Mouse (Mus musculus) forebrain, postnatal 0 days (tissue): ENCODE data around the gene Rps3. TPM values are rescaled to one million over a fixed set of nuclear protein-coding genes. Genes with fewer than 3 reads are reported as not detected.
"Not testable (repeated sequence)": the region's sequence is repeated elsewhere in the genome, so short reads cannot be mapped to it uniquely, and the experiment has no call there.

Source experiments
- ATAC-seq: fragments of 200-750 bp; cut with Nextera tagmentation; 2 replicates; pipeline ENCODE4 v1.8.0; 2017; ENCODE audit warnings: mild to moderate bottlenecking, moderate library complexity
- DNase-seq: peaks from one replicate; pipeline ENCODE4 v3.0.0-alpha.2; 2015
- H3K27ac ChIP-seq: fragments of 300-500 bp; sonication (generic); 2 replicates; pipeline ENCODE4 v1.5.1; 2014; ENCODE audit warnings: low read depth, mild to moderate bottlenecking, antibody characterized with exemption, low read length, moderate library complexity, mixed read lengths
- H3K27me3 ChIP-seq: fragments of 300-500 bp; sonication (generic); 2 replicates; pipeline ENCODE4 v1.6.1; 2014; ENCODE audit warnings: mild to moderate bottlenecking, low read length, mixed read lengths; ENCODE audit not compliant: insufficient read depth
- H3K36me3 ChIP-seq: fragments of 300-500 bp; sonication (generic); 2 replicates; pipeline ENCODE4 v1.6.1; 2014; ENCODE audit warnings: mild to moderate bottlenecking, moderate library complexity; ENCODE audit not compliant: insufficient read depth
- H3K4me1 ChIP-seq: fragments of 300-500 bp; sonication (generic); 2 replicates; pipeline ENCODE4 v1.6.1; 2014; ENCODE audit warnings: antibody characterized with exemption; ENCODE audit not compliant: insufficient read depth
- H3K4me2 ChIP-seq: fragments of 300-500 bp; sonication (generic); 2 replicates; pipeline ENCODE4 v1.6.1; 2014; ENCODE audit warnings: low read depth, mild to moderate bottlenecking, moderate library complexity
- H3K4me3 ChIP-seq: fragments of 300-500 bp; sonication (generic); 2 replicates; pipeline ENCODE4 v1.5.1; 2014; ENCODE audit warnings: low read depth, low read length, mixed read lengths
- H3K9ac ChIP-seq: fragments of 300-500 bp; sonication (generic); 2 replicates; pipeline ENCODE4 v1.6.1; 2014; ENCODE audit warnings: mild to moderate bottlenecking
- H3K9me3 ChIP-seq: fragments of 300-500 bp; sonication (generic); 2 replicates; pipeline ENCODE4 v1.6.1; 2016; ENCODE audit warnings: low read length
- CTCF ChIP-seq: sonication (generic); IDR thresholded peaks from 2 replicates; pipeline ENCODE4 v1.5.1; 2016; ENCODE audit warnings: antibody characterized with exemption, control low read depth, low read depth
- WGBS: fragments of 180-500 bp; shearing (Covaris S2); extraction: QIAGEN DNeasy Blood & Tissue Kit; methylation state at CpG from one replicate; pipeline ENCODE4 v1.1.7; 2014; 5-methylcytosine and 5-hydroxymethylcytosine counted together
- polyA plus RNA-seq: library from polyadenylated mRNA; unstranded; fragments of >200 nt; fragmentation: Nextera tagmentation; extraction: Ambion mirVana; gene quantifications from 2 replicates; pipeline ENCODE4 v1.2.1, GENCODE M21; 2015
- total RNA-seq: library from RNA; depleted of rRNA; stranded (reverse); fragments of >200 nt; gene quantifications from 2 replicates; pipeline ENCODE4 v1.2.3, GENCODE M21; 2014

Gene Rps3
- total and polyA plus RNA-seq, 2 experiments from 2014 or later = 543 to 1,114 TPM

DNA sequence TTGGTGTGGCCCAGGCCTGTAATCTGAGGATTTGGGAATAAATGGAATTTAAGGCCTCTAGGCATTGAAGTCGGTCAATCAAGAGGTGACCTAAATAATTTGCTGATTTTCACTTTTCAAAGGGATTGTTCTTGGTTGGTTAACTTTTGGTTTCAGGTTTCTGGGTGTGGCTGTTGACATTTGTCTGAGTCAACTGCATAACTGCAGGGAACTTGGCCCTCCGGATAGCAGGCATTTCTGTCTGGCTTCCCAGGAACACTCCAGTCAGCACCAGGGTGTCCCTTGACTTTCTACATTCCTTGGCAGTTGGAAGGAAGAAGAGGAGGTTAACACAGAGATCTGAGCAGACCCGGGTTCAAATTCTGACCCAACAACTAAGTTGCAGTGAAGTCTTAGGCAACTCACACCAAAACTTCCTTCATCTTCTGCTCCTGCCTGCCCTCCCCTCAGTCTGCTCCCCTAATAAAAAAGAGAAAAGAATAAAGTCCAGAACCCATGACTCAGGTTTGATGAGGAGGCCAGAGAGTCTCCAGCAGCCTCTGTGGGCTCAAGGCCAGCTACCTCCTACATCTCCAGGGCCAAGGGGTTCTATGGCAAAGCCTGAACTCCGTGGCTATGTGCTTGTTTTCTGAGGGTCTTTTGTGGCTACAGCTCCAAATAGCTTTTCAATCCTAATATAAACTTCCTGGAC, 35.6 kb upstream of the Rps3 start:
- Histone ChIP-seq H3K4me2 (no peak overlapping the region), H3K36me3 (no peaks in the 10 kb centered on the region), H3K27me3 (no peaks in the 10 kb centered on the region), H3K27ac (no peak overlapping the region), H3K4me3 (no peak overlapping the region), H3K4me1 (no peaks in the 10 kb centered on the region), H3K9ac (no peak overlapping the region), H3K9me3 (no peaks in the 10 kb centered on the region)
- ATAC-seq = no peak
- 67% methylated on average over 4 of the region's 4 CpGs for WGBS
- no peak for TF ChIP-seq CTCF
- no peak for DNase-seq

- Histone ChIP-seq H3K4me3 (no peak overlapping the region), H3K27me3 (no peaks in the 10 kb centered on the region), H3K27ac (no peak overlapping the region), H3K9me3 (no peaks in the 10 kb centered on the region), H3K36me3 (no peaks in the 10 kb centered on the region), H3K4me2 (no peak overlapping the region), H3K9ac (no peak overlapping the region), H3K4me1 (no peaks in the 10 kb centered on the region)
- TF ChIP-seq CTCF = no peak
- WGBS = 82% methylated on average over 3 of the region's 3 CpGs
- no peak for ATAC-seq
- no peak for DNase-seq
Observed at GRCm38 (mm10) chr7:99516814-99517157, 33.2 kb upstream of the Rps3 start.

DNA sequence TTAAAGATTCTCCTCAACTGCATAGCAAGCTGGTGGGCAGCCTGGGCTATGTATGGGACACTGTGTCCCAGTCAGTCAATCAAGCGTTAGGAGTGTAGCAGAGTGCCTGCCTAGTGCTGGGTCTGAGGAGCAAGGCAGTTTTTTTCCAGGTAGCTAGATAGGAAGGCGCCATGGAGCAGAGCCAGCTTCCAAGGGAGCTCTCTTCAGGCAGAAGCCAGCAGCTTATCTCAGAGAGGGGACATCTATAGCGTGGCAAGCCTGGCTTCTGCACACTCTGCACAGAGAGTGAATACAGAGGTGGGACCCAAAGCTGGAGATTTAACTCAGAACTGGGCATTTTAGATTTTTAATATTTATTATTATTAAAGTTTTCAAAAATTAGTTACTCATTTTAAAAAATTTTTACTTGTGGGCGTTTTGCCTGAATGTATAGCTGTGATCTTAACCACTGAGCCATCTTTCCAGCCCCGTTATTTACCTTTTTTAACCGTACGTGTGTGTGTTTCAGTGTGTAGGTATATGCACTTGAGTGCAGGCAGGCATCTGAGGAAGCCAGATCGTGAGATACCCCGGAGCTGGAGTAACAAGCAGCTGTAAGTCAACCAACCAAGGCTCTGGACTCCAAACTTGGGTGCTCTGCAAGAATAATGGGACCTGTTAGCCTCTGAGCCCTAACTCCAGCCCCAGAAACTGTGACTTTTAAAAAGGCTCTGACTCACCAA, 32.7 kb upstream of the Rps3 start:
- DNase-seq (no peak), ATAC-seq (no peak)
- WGBS = 90% methylated on average over 9 of the region's 9 CpGs
- Histone ChIP-seq H3K27me3 (no peaks in the 10 kb centered on the region), H3K9ac (no peak overlapping the region), H3K27ac (no peak overlapping the region), H3K4me2 (no peak overlapping the region), H3K9me3 (no peaks in the 10 kb centered on the region), H3K4me3 (no peak overlapping the region), H3K36me3 (no peaks in the 10 kb centered on the region), H3K4me1 (no peaks in the 10 kb centered on the region)
- no peak for TF ChIP-seq CTCF

- H3K4me2 ChIP-seq = peak overlapping the region; percentile 29
- no peaks in the 10 kb centered on the region for H3K36me3 ChIP-seq
- H3K27ac ChIP-seq = peak overlapping the region; percentile 62; the same call in 1 of the 2 replicates
- H3K4me1 ChIP-seq = peaks cover 5% of the 10 kb centered on the region; the same call in 1 of the 2 replicates
- 6% methylated on average over 8 of the region's 8 CpGs for WGBS
- H3K9ac ChIP-seq = peak overlapping the region; percentile 19; the same call in 1 of the 2 replicates
- ATAC-seq (peak; percentile 98), DNase-seq (peak; percentile 68)
- no peak overlapping the region for H3K4me3 ChIP-seq
- no peak for TF ChIP-seq CTCF
- H3K27me3 ChIP-seq = no peaks in the 10 kb centered on the region
- no peaks in the 10 kb centered on the region for H3K9me3 ChIP-seq
Observed at GRCm38 (mm10) chr7:99510087-99510501, 26.6 kb upstream of the Rps3 start.

DNA sequence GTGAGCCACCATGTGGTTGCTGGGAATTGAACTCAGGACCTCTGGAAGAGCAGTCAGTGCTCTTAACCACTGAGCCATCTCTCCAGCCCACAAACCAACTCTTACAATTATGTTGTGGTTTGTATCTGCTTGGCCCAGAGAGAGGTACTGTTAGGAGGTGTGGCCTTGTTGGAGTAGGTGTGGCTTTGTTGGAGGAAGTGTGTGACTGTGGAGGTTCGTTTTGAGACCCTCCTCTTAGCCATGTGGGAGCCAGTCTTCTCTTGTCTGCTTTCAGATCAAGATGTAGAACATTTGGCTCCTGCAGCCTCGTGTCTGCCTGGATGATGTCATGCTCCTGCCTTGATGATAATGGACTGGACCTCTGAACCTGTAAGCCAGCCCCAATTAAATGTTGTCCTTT, 24.6 kb upstream of the Rps3 start:
- H3K9ac ChIP-seq, DNase-seq, H3K4me1 ChIP-seq, ATAC-seq, H3K9me3 ChIP-seq, H3K27ac ChIP-seq, H3K4me2 ChIP-seq, H3K4me3 ChIP-seq, H3K27me3 ChIP-seq, H3K36me3 ChIP-seq: not testable (repeated sequence)
- 29% methylated on average over 2 of the region's 2 CpGs for WGBS

GRCm38 (mm10) chr7:99504556-99504955, 21.0 kb upstream of the Rps3 start:
- no peak overlapping the region for H3K4me3 ChIP-seq
- no peaks in the 10 kb centered on the region for H3K36me3 ChIP-seq
- no peaks in the 10 kb centered on the region for H3K4me1 ChIP-seq
- ATAC-seq = no peak
- H3K27me3 ChIP-seq = no peaks in the 10 kb centered on the region
- no peak for TF ChIP-seq CTCF
- no peak overlapping the region for H3K9ac ChIP-seq
- H3K9me3 ChIP-seq = no peaks in the 10 kb centered on the region
- no peak overlapping the region for H3K27ac ChIP-seq
- DNase-seq = no peak
- no peak overlapping the region for H3K4me2 ChIP-seq

- no peaks in the 10 kb centered on the region for H3K36me3 ChIP-seq
- ATAC-seq = no peak
- H3K4me3 ChIP-seq = no peak overlapping the region
- no peaks in the 10 kb centered on the region for H3K4me1 ChIP-seq
- no peaks in the 10 kb centered on the region for H3K27me3 ChIP-seq
- WGBS = 50% methylated on average over 1 of the region's 1 CpGs
- no peak overlapping the region for H3K9ac ChIP-seq
- H3K4me2 ChIP-seq = no peak overlapping the region
- H3K27ac ChIP-seq = no peak overlapping the region
- DNase-seq = no peak
- H3K9me3 ChIP-seq = no peaks in the 10 kb centered on the region
- no peak for TF ChIP-seq CTCF
Observed at GRCm38 (mm10) chr7:99501148-99501547, 17.6 kb upstream of the Rps3 start.
